Mouse (Mus musculus) kidney, embryonic 16.5 days (tissue): ENCODE results near the gene Fam71b. TPM values are rescaled to one million over a fixed set of nuclear protein-coding genes. Genes with fewer than 3 reads are reported as not detected.

Experiments used
- ATAC-seq: fragments of 200-750 bp; cut with Nextera tagmentation; 2 replicates; pipeline ENCODE4 v1.8.0; 2017; ENCODE audit warnings: moderate TSS enrichment; ENCODE audit not compliant: low FRiP score, low TSS enrichment
- H3K27ac ChIP-seq: fragments of 300-500 bp; sonication (generic); 2 replicates; pipeline ENCODE4 v1.5.1; 2014; ENCODE audit warnings: low read length
- H3K27me3 ChIP-seq: fragments of 300-500 bp; sonication (generic); 2 replicates; pipeline ENCODE4 v1.6.1; 2014; ENCODE audit warnings: low read length, control low read depth, mixed read lengths; ENCODE audit not compliant: insufficient read depth
- H3K36me3 ChIP-seq: fragments of 300-500 bp; sonication (generic); 2 replicates; pipeline ENCODE4 v1.6.1; 2014; ENCODE audit warnings: low read length, control low read depth, mixed read lengths; ENCODE audit not compliant: insufficient read depth
- H3K4me1 ChIP-seq: fragments of 300-500 bp; sonication (generic); 2 replicates; pipeline ENCODE4 v1.6.1; 2014; ENCODE audit warnings: low read length, control low read depth, mixed read lengths; ENCODE audit not compliant: insufficient read depth
- H3K4me2 ChIP-seq: fragments of 300-500 bp; sonication (generic); replicated peaks from 2 replicates; pipeline ENCODE4 v1.6.1; 2014; ENCODE audit warnings: low read depth, low read length
- H3K4me3 ChIP-seq: fragments of 300-500 bp; sonication (generic); 2 replicates; pipeline ENCODE4 v1.5.1; 2014; ENCODE audit warnings: mild to moderate bottlenecking, low read length
- H3K9ac ChIP-seq: fragments of 300-500 bp; sonication (generic); replicated peaks from 2 replicates; pipeline ENCODE4 v1.6.1; 2014; ENCODE audit warnings: low read length
- H3K9me3 ChIP-seq: fragments of 300-500 bp; sonication (generic); 2 replicates; pipeline ENCODE4 v1.6.1; 2016; ENCODE audit warnings: low read length, control low read depth
- WGBS: fragments of 180-500 bp; shearing (Covaris S2); extraction: QIAGEN DNeasy Blood & Tissue Kit; methylation state at CpG from one replicate; pipeline ENCODE4 v1.1.7; 2014; 5-methylcytosine and 5-hydroxymethylcytosine counted together
- polyA plus RNA-seq: library from polyadenylated mRNA; unstranded; fragments of >200 nt; fragmentation: Nextera tagmentation; extraction: Ambion mirVana; gene quantifications from 2 replicates; pipeline ENCODE4 v1.2.1, GENCODE M21; 2015

Gene Fam71b
- polyA plus RNA-seq, 1 experiment from 2014 or later: not detected

- Histone ChIP-seq H3K27ac (no peak overlapping the region), H3K36me3 (no peaks in the 10 kb centered on the region), H3K4me2 (no peak overlapping the region), H3K4me1 (no peaks in the 10 kb centered on the region), H3K27me3 (no peaks in the 10 kb centered on the region), H3K9ac (no peak overlapping the region), H3K9me3 (no peaks in the 10 kb centered on the region), H3K4me3 (no peak overlapping the region)
- 97% methylated on average over 2 of the region's 2 CpGs for WGBS
- no peak for ATAC-seq
Observed at GRCm38 (mm10) chr11:46395698-46396097, 661 bp upstream of the Fam71b start.

GRCm38 (mm10) chr11:46396860-46397179 is 461 bp downstream of the Fam71b start:
- no peaks in the 10 kb centered on the region for H3K36me3 ChIP-seq
- no peak overlapping the region for H3K9ac ChIP-seq
- no peak overlapping the region for H3K4me3 ChIP-seq
- no peak for ATAC-seq
- no peak overlapping the region for H3K27ac ChIP-seq
- H3K9me3 ChIP-seq: no peaks in the 10 kb centered on the region
- no peaks in the 10 kb centered on the region for H3K27me3 ChIP-seq
- peaks cover 7% of the 10 kb centered on the region; the same call in 1 of the 2 replicates for H3K4me1 ChIP-seq
- 76% methylated on average over 4 of the region's 4 CpGs for WGBS
- H3K4me2 ChIP-seq: no peak overlapping the region

GRCm38 (mm10) chr11:46397900-46398299 is 1.5 kb downstream of the Fam71b start:
- 44% methylated on average over 2 of the region's 2 CpGs for WGBS
- H3K36me3 ChIP-seq: no peaks in the 10 kb centered on the region
- no peak overlapping the region for H3K9ac ChIP-seq
- H3K4me3 ChIP-seq: no peak overlapping the region
- H3K27me3 ChIP-seq: no peaks in the 10 kb centered on the region
- ATAC-seq: no peak
- peaks cover 7% of the 10 kb centered on the region; the same call in 1 of the 2 replicates for H3K4me1 ChIP-seq
- H3K27ac ChIP-seq: no peak overlapping the region
- no peak overlapping the region for H3K4me2 ChIP-seq
- no peaks in the 10 kb centered on the region for H3K9me3 ChIP-seq

- Histone ChIP-seq H3K4me3 (no peak overlapping the region), H3K27me3 (no peaks in the 10 kb centered on the region), H3K27ac (no peak overlapping the region), H3K9me3 (no peaks in the 10 kb centered on the region), H3K9ac (no peak overlapping the region), H3K36me3 (no peaks in the 10 kb centered on the region), H3K4me1 (peaks cover 7% of the 10 kb centered on the region; the same call in 1 of the 2 replicates), H3K4me2 (no peak overlapping the region)
- 78% methylated on average over 4 of the region's 4 CpGs for WGBS
- ATAC-seq: no peak
Observed at GRCm38 (mm10) chr11:46398473-46398872, 2.1 kb downstream of the Fam71b start.

GRCm38 (mm10) chr11:46398933-46399383 is 2.6 kb downstream of the Fam71b start:
- no peak overlapping the region for H3K9ac ChIP-seq
- H3K36me3 ChIP-seq: no peaks in the 10 kb centered on the region
- no peak overlapping the region for H3K27ac ChIP-seq
- no peaks in the 10 kb centered on the region for H3K9me3 ChIP-seq
- peaks cover 7% of the 10 kb centered on the region; the same call in 1 of the 2 replicates for H3K4me1 ChIP-seq
- H3K27me3 ChIP-seq: no peaks in the 10 kb centered on the region
- H3K4me2 ChIP-seq: no peak overlapping the region
- ATAC-seq: no peak
- WGBS: 74% methylated on average over 5 of the region's 5 CpGs
- no peak overlapping the region for H3K4me3 ChIP-seq

GRCm38 (mm10) chr11:46401555-46401954 is 5.2 kb downstream of the Fam71b start:
- ATAC-seq: no peak
- WGBS: 63% methylated on average over 12 of the region's 12 CpGs

GRCm38 (mm10) chr11:46404986-46405385 is 8.6 kb downstream of the Fam71b start:
- Histone ChIP-seq H3K9ac (no peak overlapping the region), H3K36me3 (no peaks in the 10 kb centered on the region), H3K4me2 (no peak overlapping the region), H3K27me3 (no peaks in the 10 kb centered on the region), H3K4me3 (no peak overlapping the region), H3K27ac (no peak overlapping the region), H3K9me3 (no peaks in the 10 kb centered on the region), H3K4me1 (peaks cover 7% of the 10 kb centered on the region; the same call in 1 of the 2 replicates)
- 82% methylated on average over 16 of the region's 16 CpGs for WGBS
- ATAC-seq: no peak

More at GRCm38 (mm10) chr11:46401555-46401954, 5.2 kb downstream of the Fam71b start:
- no peaks in the 10 kb centered on the region for H3K9me3 ChIP-seq
- no peak overlapping the region for H3K9ac ChIP-seq
- H3K4me2 ChIP-seq: no peak overlapping the region; the same call in 1 of the 2 replicates
- no peak overlapping the region for H3K4me3 ChIP-seq
- 0 out of 2 replicates have a peak overlapping the region, but pooled peaks have one; percentile 8 for H3K27ac ChIP-seq
- peaks cover 7% of the 10 kb centered on the region; the same call in 1 of the 2 replicates for H3K4me1 ChIP-seq
- H3K36me3 ChIP-seq: no peaks in the 10 kb centered on the region
- no peaks in the 10 kb centered on the region for H3K27me3 ChIP-seq

- 48% methylated on average over 10 of the region's 10 CpGs for WGBS
- H3K4me3 ChIP-seq: no peak overlapping the region
- H3K27ac ChIP-seq: no peak overlapping the region
- ATAC-seq: no peak
- H3K4me1 ChIP-seq: no peaks in the 10 kb centered on the region
- no peaks in the 10 kb centered on the region for H3K9me3 ChIP-seq
- no peaks in the 10 kb centered on the region for H3K36me3 ChIP-seq
- H3K4me2 ChIP-seq: no peak overlapping the region
- no peaks in the 10 kb centered on the region for H3K27me3 ChIP-seq
- H3K9ac ChIP-seq: no peak overlapping the region
Observed at GRCm38 (mm10) chr11:46406721-46407120, 10.4 kb downstream of the Fam71b start.

- 0 out of 2 replicates have a peak, but pooled peaks have one; percentile 27 for ATAC-seq
- Histone ChIP-seq H3K4me1 (no peaks in the 10 kb centered on the region), H3K4me2 (no peak overlapping the region), H3K9me3 (no peaks in the 10 kb centered on the region), H3K27me3 (no peaks in the 10 kb centered on the region), H3K27ac (no peak overlapping the region), H3K4me3 (no peak overlapping the region), H3K9ac (no peak overlapping the region), H3K36me3 (no peaks in the 10 kb centered on the region)
- WGBS: 50% methylated on average over 2 of the region's 2 CpGs
Observed at GRCm38 (mm10) chr11:46410018-46410563, 13.7 kb downstream of the Fam71b start.

GRCm38 (mm10) chr11:46418438-46418837 is 22.1 kb downstream of the Fam71b start:
- no peak overlapping the region for H3K27ac ChIP-seq
- ATAC-seq: no peak
- no peaks in the 10 kb centered on the region for H3K36me3 ChIP-seq
- no peaks in the 10 kb centered on the region for H3K9me3 ChIP-seq
- no peak overlapping the region for H3K4me3 ChIP-seq
- H3K9ac ChIP-seq: no peak overlapping the region
- no peaks in the 10 kb centered on the region for H3K4me1 ChIP-seq
- H3K4me2 ChIP-seq: no peak overlapping the region
- no peaks in the 10 kb centered on the region for H3K27me3 ChIP-seq
- WGBS: 43% methylated on average over 1 of the region's 1 CpGs
